Mouse (Mus musculus) olfactory bulb, adult 2 months (tissue): Measurements from ENCODE around the gene Wasf2.

Experiments
- CTCF ChIP-seq: fragments of 200-500 bp; IDR thresholded peaks from 2 replicates; pipeline ENCODE4 v1.5.1; 2012; ENCODE audit warnings: low read depth, mild to moderate bottlenecking, low read length, moderate library complexity; ENCODE audit not compliant: insufficient read depth
- POLR2A ChIP-seq: fragments of 200-500 bp; IDR thresholded peaks from 2 replicates; pipeline ENCODE4 v1.6.1; 2012; ENCODE audit warnings: mild to moderate bottlenecking, low read depth, low read length, moderate library complexity; ENCODE audit not compliant: insufficient read depth

GRCm38 (mm10) chr4:133243538-133243937 is 113.2 kb downstream of the Wasf2 start:
- TF ChIP-seq POLR2A (no peak), CTCF (no peak)
